Mouse (Mus musculus) neural tube, embryonic 12.5 days (tissue): ENCODE data around the gene Ppp1r2. TPM values are rescaled to one million over a fixed set of nuclear protein-coding genes. Genes with fewer than 3 reads are reported as not detected.

Experiments used
- ATAC-seq: fragments of 200-750 bp; cut with Nextera tagmentation; 2 replicates; pipeline ENCODE4 v1.8.0; 2017; ENCODE audit warnings: low read depth, mild to moderate bottlenecking, moderate TSS enrichment, moderate library complexity; ENCODE audit not compliant: low FRiP score
- H3K27ac ChIP-seq: fragments of 300-500 bp; sonication (generic); 2 replicates; pipeline ENCODE4 v1.5.1; 2016
- H3K27me3 ChIP-seq: fragments of 300-500 bp; sonication (generic); replicated peaks from 2 replicates; pipeline ENCODE4 v1.6.1; 2016; ENCODE audit warnings: mild to moderate bottlenecking
- H3K36me3 ChIP-seq: fragments of 300-500 bp; sonication (generic); 2 replicates; pipeline ENCODE4 v1.6.1; 2016; ENCODE audit warnings: mild to moderate bottlenecking
- H3K4me1 ChIP-seq: fragments of 300-500 bp; sonication (generic); 2 replicates; pipeline ENCODE4 v1.6.1; 2016
- H3K4me2 ChIP-seq: fragments of 300-500 bp; sonication (generic); replicated peaks from 2 replicates; pipeline ENCODE4 v1.6.1; 2016; ENCODE audit warnings: mild to moderate bottlenecking
- H3K4me3 ChIP-seq: fragments of 300-500 bp; sonication (generic); 2 replicates; pipeline ENCODE4 v1.5.1; 2016
- H3K9ac ChIP-seq: fragments of 300-500 bp; sonication (generic); 2 replicates; pipeline ENCODE4 v1.6.1; 2016; ENCODE audit warnings: mild to moderate bottlenecking
- H3K9me3 ChIP-seq: fragments of 300-500 bp; sonication (generic); 2 replicates; pipeline ENCODE4 v1.6.1; 2016; ENCODE audit warnings: mild to moderate bottlenecking
- WGBS: fragments of 180-500 bp; shearing (Covaris S2); methylation state at CpG from one replicate; pipeline ENCODE4 v1.1.7; 2016; 5-methylcytosine and 5-hydroxymethylcytosine counted together
- polyA plus RNA-seq: library from polyadenylated mRNA; unstranded; fragments of >200 nt; fragmentation: Nextera tagmentation; extraction: Ambion mirVana; gene quantifications from 2 replicates; pipeline ENCODE4 v1.2.1, GENCODE M21; 2016

Ppp1r2 gene
- polyA plus RNA-seq, 1 experiment from 2014 or later, result 148 TPM

DNA sequence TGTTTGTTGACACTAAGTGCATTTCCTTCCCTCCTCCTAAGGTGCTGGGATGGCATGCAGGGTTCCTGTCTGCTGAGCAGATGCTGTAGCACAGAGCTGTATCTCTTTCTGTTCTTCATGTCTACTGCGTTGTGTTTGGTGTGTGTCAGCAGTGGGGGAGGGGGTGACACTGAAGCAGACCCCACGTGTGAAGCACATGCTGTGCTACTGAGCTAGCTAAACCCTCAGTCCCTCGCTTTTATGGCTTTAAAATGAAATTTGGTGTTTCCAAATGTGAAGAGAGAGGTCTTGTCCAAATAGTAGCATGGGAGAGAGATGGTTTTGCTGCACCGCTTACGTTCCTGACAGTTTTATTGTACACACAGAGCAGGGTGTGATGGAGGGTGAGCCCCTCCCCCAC, 43.5 kb downstream of the Ppp1r2 start:
- WGBS, result 73% methylated on average over 5 of the region's 5 CpGs
- Histone ChIP-seq H3K36me3 (no peaks in the 10 kb centered on the region), H3K9ac (no peak overlapping the region), H3K4me1 (peaks cover 13% of the 10 kb centered on the region; the same call in 1 of the 2 replicates), H3K4me2 (no peak overlapping the region), H3K27me3 (0 out of 2 replicates have a peak, but pooled peaks cover 5% of the 10 kb centered on the region), H3K4me3 (no peak overlapping the region), H3K9me3 (no peaks in the 10 kb centered on the region), H3K27ac (no peak overlapping the region)
- ATAC-seq, result no peak

- 95% methylated on average over 1 of the region's 1 CpGs for WGBS
- no peak for ATAC-seq
- H3K4me2 ChIP-seq, result no peak overlapping the region
- H3K27me3 ChIP-seq, result no peaks in the 10 kb centered on the region
- H3K36me3 ChIP-seq, result no peaks in the 10 kb centered on the region
- no peak overlapping the region for H3K4me3 ChIP-seq
- no peaks in the 10 kb centered on the region for H3K9me3 ChIP-seq
- H3K27ac ChIP-seq, result no peak overlapping the region
- no peaks in the 10 kb centered on the region for H3K4me1 ChIP-seq
- no peak overlapping the region for H3K9ac ChIP-seq
These were observed 47.3 kb downstream of the Ppp1r2 start for GRCm38 (mm10) chr16:31227746-31228145.

DNA sequence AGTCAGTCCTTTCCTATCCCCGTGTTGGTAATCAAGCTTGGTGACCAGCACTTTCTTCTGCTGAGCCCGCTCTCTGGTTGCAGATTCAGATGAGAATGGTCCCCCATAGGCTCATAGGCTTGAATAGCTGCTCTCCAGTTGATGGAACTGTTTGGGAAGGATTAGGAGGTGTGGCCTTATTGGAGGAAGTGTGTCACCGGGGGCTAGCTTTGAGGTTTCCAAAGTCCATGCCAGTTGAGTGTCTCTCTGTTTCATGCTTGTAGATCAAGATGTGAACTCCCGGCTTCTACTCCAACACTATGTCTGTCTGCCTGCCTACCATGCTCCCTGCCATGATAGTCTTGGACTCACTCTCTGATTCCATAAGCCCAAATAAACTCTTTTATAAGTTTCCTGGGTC, 59.8 kb downstream of the Ppp1r2 start:
- H3K9ac ChIP-seq, result no peak overlapping the region
- WGBS, result 91% methylated on average over 4 of the region's 4 CpGs
- H3K4me1 ChIP-seq, result no peaks in the 10 kb centered on the region
- peaks cover 10% of the 10 kb centered on the region; the same call in 1 of the 2 replicates for H3K9me3 ChIP-seq
- H3K36me3 ChIP-seq, result no peaks in the 10 kb centered on the region
- no peak overlapping the region for H3K4me3 ChIP-seq
- H3K27me3 ChIP-seq, result no peaks in the 10 kb centered on the region
- H3K4me2 ChIP-seq, result no peak overlapping the region
- no peak overlapping the region for H3K27ac ChIP-seq
- no peak for ATAC-seq

DNA sequence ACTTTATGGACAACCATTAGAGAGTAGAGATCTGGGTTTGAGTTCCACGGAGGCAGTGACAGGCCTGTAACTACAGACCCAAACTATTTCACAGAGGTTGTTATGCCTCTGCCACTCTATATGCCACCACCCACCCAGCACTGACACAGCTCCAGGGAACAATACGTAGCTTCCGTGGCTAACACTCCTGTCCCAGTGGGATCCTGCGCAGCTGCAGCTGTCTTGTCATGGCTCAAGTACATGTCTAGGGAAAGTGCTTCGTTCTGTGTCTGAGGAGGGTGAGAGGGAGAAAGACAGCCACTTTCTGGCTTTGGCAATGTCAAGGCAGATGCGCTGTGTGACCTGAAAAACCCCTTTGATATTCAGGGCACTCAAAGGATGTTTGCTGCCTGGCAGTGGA, 61.6 kb downstream of the Ppp1r2 start:
- Histone ChIP-seq H3K27me3 (no peaks in the 10 kb centered on the region), H3K4me1 (no peaks in the 10 kb centered on the region), H3K36me3 (no peaks in the 10 kb centered on the region), H3K9me3 (peaks cover 10% of the 10 kb centered on the region; the same call in 1 of the 2 replicates), H3K27ac (no peak overlapping the region), H3K9ac (no peak overlapping the region), H3K4me2 (no peak overlapping the region), H3K4me3 (no peak overlapping the region)
- WGBS, result 87% methylated on average over 6 of the region's 6 CpGs
- no peak for ATAC-seq

DNA sequence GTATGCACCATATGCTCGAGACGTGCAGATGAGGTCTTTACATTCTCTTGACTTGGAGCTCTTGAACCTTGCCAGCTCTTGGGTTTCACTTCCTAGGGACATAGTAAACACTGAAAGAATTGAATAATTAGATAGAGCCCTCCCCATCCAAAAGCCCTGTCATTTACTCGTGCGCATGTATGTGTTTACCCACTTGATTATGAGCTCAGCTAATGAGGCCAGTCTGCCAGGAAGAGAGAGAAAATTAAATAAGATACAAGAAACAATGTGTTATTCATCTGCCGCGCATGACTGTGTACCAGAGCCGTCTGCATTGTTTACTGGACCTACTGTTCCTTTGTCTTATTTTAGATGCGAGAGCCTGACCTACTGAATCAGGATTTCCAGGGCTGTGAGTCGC, 63.6 kb downstream of the Ppp1r2 start:
- WGBS, result 84% methylated on average over 9 of the region's 9 CpGs
- H3K27ac ChIP-seq, result no peak overlapping the region
- H3K36me3 ChIP-seq, result no peaks in the 10 kb centered on the region
- ATAC-seq, result no peak
- H3K4me2 ChIP-seq, result no peak overlapping the region
- no peak overlapping the region for H3K4me3 ChIP-seq
- H3K9ac ChIP-seq, result no peak overlapping the region
- H3K9me3 ChIP-seq, result peaks cover 10% of the 10 kb centered on the region; the same call in 1 of the 2 replicates
- H3K4me1 ChIP-seq, result no peaks in the 10 kb centered on the region
- H3K27me3 ChIP-seq, result no peaks in the 10 kb centered on the region

DNA sequence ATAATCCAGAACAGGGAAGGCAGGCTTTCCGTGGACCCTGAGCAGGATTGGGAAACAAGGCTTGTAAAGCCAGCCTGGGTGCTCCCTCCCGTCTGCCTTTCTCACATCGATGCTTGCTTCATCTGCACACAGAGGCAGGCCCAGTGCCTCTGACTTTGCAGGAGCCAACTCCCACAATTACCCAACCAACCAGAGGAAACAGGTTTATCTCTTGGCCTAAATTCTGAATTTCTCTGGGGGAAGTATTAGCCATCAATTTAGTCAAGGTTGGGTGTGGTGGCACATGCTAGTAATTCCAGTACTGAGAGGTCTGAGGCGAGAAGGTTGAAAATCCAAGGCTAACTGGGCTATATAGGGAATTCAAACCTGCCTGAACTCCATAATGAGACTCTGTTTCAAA, 64.6 kb downstream of the Ppp1r2 start:
- ATAC-seq, result no peak
- no peaks in the 10 kb centered on the region for H3K36me3 ChIP-seq

DNA sequence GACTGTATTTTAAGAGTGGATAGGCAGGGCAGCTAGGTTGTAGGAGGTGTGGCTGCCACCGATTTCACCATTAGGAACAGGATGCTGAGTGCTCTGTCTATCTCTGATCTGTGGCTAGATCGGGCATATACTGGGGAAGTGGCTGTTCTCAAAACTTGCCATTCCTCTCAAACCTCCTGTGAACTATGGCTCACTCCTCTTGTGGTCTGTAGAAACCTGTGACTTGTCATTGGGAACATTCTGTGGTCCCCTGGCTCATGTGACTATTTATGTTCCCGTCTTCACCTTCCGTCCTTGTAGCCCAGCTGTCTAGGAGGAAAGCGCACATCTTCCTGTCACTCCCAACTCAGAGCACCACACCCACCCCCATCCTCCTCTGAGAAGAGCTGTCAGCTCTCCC, 65.2 kb downstream of the Ppp1r2 start:
- no peak overlapping the region for H3K4me3 ChIP-seq
- no peak for ATAC-seq

More for the DNA sequence above, 64.6 kb downstream of the Ppp1r2 start:
- Histone ChIP-seq H3K4me1 (no peaks in the 10 kb centered on the region), H3K9ac (no peak overlapping the region), H3K4me3 (no peak overlapping the region), H3K4me2 (no peak overlapping the region), H3K27ac (no peak overlapping the region), H3K27me3 (no peaks in the 10 kb centered on the region), H3K9me3 (peaks cover 4% of the 10 kb centered on the region; the same call in 1 of the 2 replicates)
- 75% methylated on average over 4 of the region's 4 CpGs for WGBS

DNA sequence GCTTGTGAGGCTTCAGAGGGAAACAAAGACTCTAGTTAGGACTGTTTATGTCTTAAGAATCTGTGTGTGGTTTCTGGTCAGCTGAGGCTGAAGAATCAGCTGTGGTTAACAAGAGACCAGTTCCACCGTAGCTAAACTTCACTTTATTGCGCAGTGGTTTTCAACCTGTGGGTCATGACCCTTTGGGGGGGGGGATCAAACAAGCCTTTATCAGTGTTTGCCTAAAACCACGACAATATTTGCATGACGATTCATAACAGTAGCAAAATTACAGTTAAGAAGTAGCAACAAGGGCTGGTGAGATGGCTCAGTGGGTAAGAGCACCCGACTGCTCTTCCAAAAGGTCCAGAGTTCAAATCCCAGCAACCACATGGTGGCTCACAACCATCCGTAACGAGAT, 69.4 kb downstream of the Ppp1r2 start:
- no peak overlapping the region for H3K4me3 ChIP-seq
- H3K9me3 ChIP-seq, result no peaks in the 10 kb centered on the region
- H3K36me3 ChIP-seq, result no peaks in the 10 kb centered on the region
- no peaks in the 10 kb centered on the region for H3K4me1 ChIP-seq
- H3K4me2 ChIP-seq, result no peak overlapping the region
- H3K27me3 ChIP-seq, result no peaks in the 10 kb centered on the region
- no peak for ATAC-seq
- H3K27ac ChIP-seq, result no peak overlapping the region
- WGBS, result 88% methylated on average over 7 of the region's 7 CpGs
- H3K9ac ChIP-seq, result no peak overlapping the region

More for the DNA sequence above, 65.2 kb downstream of the Ppp1r2 start:
- no peaks in the 10 kb centered on the region for H3K27me3 ChIP-seq
- no peak overlapping the region for H3K9ac ChIP-seq
- no peaks in the 10 kb centered on the region for H3K4me1 ChIP-seq
- no peaks in the 10 kb centered on the region for H3K9me3 ChIP-seq
- no peak overlapping the region for H3K27ac ChIP-seq
- WGBS, result 76% methylated on average over 5 of the region's 5 CpGs
- H3K4me2 ChIP-seq, result no peak overlapping the region
- no peaks in the 10 kb centered on the region for H3K36me3 ChIP-seq

DNA sequence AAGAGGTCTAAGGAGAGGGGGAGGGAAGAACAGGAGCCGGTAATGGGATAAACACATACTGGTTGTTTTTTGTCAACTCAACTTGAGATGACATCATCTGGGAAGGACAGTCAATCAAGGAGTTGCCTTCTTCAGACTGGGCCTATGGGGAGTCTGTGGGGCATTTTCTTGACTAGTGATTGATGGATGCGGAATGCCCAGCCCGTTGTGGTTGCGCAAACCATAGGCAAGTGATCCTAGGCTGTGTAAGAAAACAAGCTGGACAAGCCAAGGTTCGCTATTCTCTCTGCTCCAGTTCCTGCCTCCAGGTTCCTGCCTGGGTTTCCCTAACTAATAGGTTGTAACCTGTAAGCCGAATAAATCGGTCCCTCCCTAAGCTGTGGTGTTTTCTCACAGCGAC, 69.9 kb downstream of the Ppp1r2 start:
- 91% methylated on average over 8 of the region's 8 CpGs for WGBS
- no peaks in the 10 kb centered on the region for H3K9me3 ChIP-seq

GRCm38 (mm10) chr16:31204216-31204615, 70.9 kb downstream of the Ppp1r2 start:
- no peak overlapping the region for H3K4me3 ChIP-seq
- H3K9ac ChIP-seq, result no peak overlapping the region
- no peak overlapping the region for H3K27ac ChIP-seq
- peaks cover 7% of the 10 kb centered on the region for H3K4me1 ChIP-seq
- ATAC-seq, result no peak
- no peaks in the 10 kb centered on the region for H3K36me3 ChIP-seq
- no peaks in the 10 kb centered on the region for H3K27me3 ChIP-seq
- no peak overlapping the region for H3K4me2 ChIP-seq
- 78% methylated on average over 1 of the region's 1 CpGs for WGBS
- no peaks in the 10 kb centered on the region for H3K9me3 ChIP-seq

More for the DNA sequence above, 69.9 kb downstream of the Ppp1r2 start:
- H3K4me2 ChIP-seq, result no peak overlapping the region
- no peak for ATAC-seq
- no peaks in the 10 kb centered on the region for H3K27me3 ChIP-seq
- no peak overlapping the region for H3K4me3 ChIP-seq
- no peak overlapping the region for H3K27ac ChIP-seq
- no peak overlapping the region for H3K9ac ChIP-seq
- H3K4me1 ChIP-seq, result no peaks in the 10 kb centered on the region
- H3K36me3 ChIP-seq, result no peaks in the 10 kb centered on the region

DNA sequence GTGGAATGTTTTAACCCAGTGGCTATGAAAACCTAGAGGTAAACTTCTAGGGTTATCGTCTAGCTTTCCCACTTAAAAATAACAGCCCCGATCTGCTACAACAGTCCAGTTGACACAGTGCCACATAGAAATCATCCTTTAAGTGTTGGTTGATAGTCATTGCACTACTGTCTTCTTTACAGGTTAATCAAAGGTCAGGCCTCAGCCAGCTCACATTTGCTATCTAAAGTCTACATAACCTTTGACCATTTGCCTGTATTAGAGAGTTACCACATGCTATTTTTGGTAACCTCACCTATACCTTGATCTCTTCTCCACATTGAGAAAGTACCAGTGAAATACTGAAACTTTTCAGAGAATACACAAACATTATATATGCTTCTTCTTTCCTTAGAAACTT, 73.4 kb downstream of the Ppp1r2 start:
- Histone ChIP-seq H3K36me3 (no peaks in the 10 kb centered on the region), H3K9ac (no peak overlapping the region), H3K4me1 (peaks cover 14% of the 10 kb centered on the region), H3K27ac (no peak overlapping the region), H3K4me3 (no peak overlapping the region), H3K9me3 (no peaks in the 10 kb centered on the region), H3K4me2 (peak overlapping the region; percentile 84), H3K27me3 (no peaks in the 10 kb centered on the region)
- ATAC-seq, result no peak
- 84% methylated on average over 2 of the region's 2 CpGs for WGBS
